Mouse (Mus musculus) spleen, postnatal 10 days (tissue): ENCODE data around the gene Ntn3.

ENCODE experiments used
- DNase-seq, 2 experiments: peaks; one replicate each; pipeline ENCODE4 v3.0.0; 2021 to 2022; ENCODE audit warnings: low spot score in 2 of 2

The Ntn3 gene

GRCm38 (mm10) chr17:24211631-24212440 is 2.5 kb upstream of the Ntn3 start:
- no peak for DNase-seq

GRCm38 (mm10) chr17:24210591-24210990 is 1.3 kb upstream of the Ntn3 start:
- DNase-seq: no peak

GRCm38 (mm10) chr17:24209916-24210240 is 547 bp upstream of the Ntn3 start:
- DNase-seq: no peak

GRCm38 (mm10) chr17:24208641-24209042 is 689 bp downstream of the Ntn3 start:
- peak in 1 of 2 experiments; percentile 76 for DNase-seq

- DNase-seq: no peak
Measured at GRCm38 (mm10) chr17:24207768-24208640, 1.3 kb downstream of the Ntn3 start.

- peak; percentile 65 to 83 for DNase-seq
Measured at GRCm38 (mm10) chr17:24206451-24207351, 2.6 kb downstream of the Ntn3 start.

GRCm38 (mm10) chr17:24205908-24206361 is 3.4 kb downstream of the Ntn3 start:
- DNase-seq: peak in 1 of 2 experiments; percentile 70

GRCm38 (mm10) chr17:24205284-24205888 is 3.9 kb downstream of the Ntn3 start, which contains the start of gene Tbc1d24:
TSS of gene Tbc1d24 (minus strand) at chr17:24205562.
- DNase-seq: peak; percentile 83 to 90

GRCm38 (mm10) chr17:24204846-24205245 is 4.5 kb downstream of the Ntn3 start:
- DNase-seq: no peak

- DNase-seq: no peak
Measured at GRCm38 (mm10) chr17:24203611-24204534, 5.5 kb downstream of the Ntn3 start.

- peak in 1 of 2 experiments; percentile 65 for DNase-seq
Measured at GRCm38 (mm10) chr17:24203068-24203467, 6.3 kb downstream of the Ntn3 start.

GRCm38 (mm10) chr17:24201092-24201491 is 8.2 kb downstream of the Ntn3 start:
- DNase-seq: no peak

- no peak for DNase-seq
Measured at GRCm38 (mm10) chr17:24199741-24200140, 9.6 kb downstream of the Ntn3 start.

- peak in 1 of 2 experiments; percentile 16 for DNase-seq
Measured at GRCm38 (mm10) chr17:24199252-24199651, 10.1 kb downstream of the Ntn3 start.

- DNase-seq: peak; percentile 21 to 48
Measured at GRCm38 (mm10) chr17:24197032-24197824, 12.1 kb downstream of the Ntn3 start.

GRCm38 (mm10) chr17:24195349-24195748 is 14.0 kb downstream of the Ntn3 start:
- no peak for DNase-seq

- no peak for DNase-seq
Measured at GRCm38 (mm10) chr17:24193769-24194168, 15.6 kb downstream of the Ntn3 start.

GRCm38 (mm10) chr17:24193268-24193667 is 16.1 kb downstream of the Ntn3 start:
- DNase-seq: no peak

- no peak for DNase-seq
Measured at GRCm38 (mm10) chr17:24192848-24193247, 16.5 kb downstream of the Ntn3 start.
